Mouse (Mus musculus): ENCODE data around the gene Slc39a11. TPM values are rescaled to one million over a fixed set of nuclear protein-coding genes. Genes with fewer than 3 reads are reported as not detected.
"Not testable (repeated sequence)": the region's sequence is repeated elsewhere in the genome, so short reads cannot be mapped to it uniquely, and the experiment has no call there.

Slc39a11 gene
- polyA plus RNA-seq, 1 experiment from 2014 or later, result 17.8 TPM

- WGBS, result 57% methylated on average over 11 of the region's 11 CpGs
- no peaks in the 10 kb centered on the region for H3K9me3 ChIP-seq (ENCODE audit: control insufficient read depth, low read length)
- peak overlapping the region; percentile 42 for H3K27ac ChIP-seq (ENCODE audit: low read depth, low read length)
- no peaks in the 10 kb centered on the region for H3K27me3 ChIP-seq (ENCODE audit: control insufficient read depth, insufficient read depth, low read length)
- no peak overlapping the region for H3K4me2 ChIP-seq
- ATAC-seq (ENCODE audit: low FRiP score) (peak; percentile 57), DNase-seq (ENCODE audit: low spot score, missing footprints) (no peak)
- no peaks in the 10 kb centered on the region; the same call in 1 of the 2 replicates for H3K4me1 ChIP-seq (ENCODE audit: control insufficient read depth, insufficient read depth, low read length)
- H3K4me3 ChIP-seq (ENCODE audit: low read depth, low read length), result no peak overlapping the region
- H3K9ac ChIP-seq (ENCODE audit: low read length), result no peak overlapping the region
- no peaks in the 10 kb centered on the region for H3K36me3 ChIP-seq (ENCODE audit: control insufficient read depth, insufficient read depth, low read length)
These were observed 65.8 kb downstream of the Slc39a11 start for GRCm38 (mm10) chr11:113583879-113584661.

GRCm38 (mm10) chr11:113577221-113577620 is 72.7 kb downstream of the Slc39a11 start:
- H3K27ac ChIP-seq (ENCODE audit: low read depth, low read length), result no peak overlapping the region
- no peak overlapping the region for H3K4me2 ChIP-seq
- H3K4me1 ChIP-seq (ENCODE audit: control insufficient read depth, insufficient read depth, low read length), result no peaks in the 10 kb centered on the region; the same call in 1 of the 2 replicates
- no peak for DNase-seq (ENCODE audit: low spot score, missing footprints)
- no peak for ATAC-seq (ENCODE audit: low FRiP score)
- WGBS, result 82% methylated on average over 4 of the region's 4 CpGs
- H3K9ac ChIP-seq (ENCODE audit: low read length), result no peak overlapping the region
- no peaks in the 10 kb centered on the region for H3K9me3 ChIP-seq (ENCODE audit: control insufficient read depth, low read length)
- no peak overlapping the region for H3K4me3 ChIP-seq (ENCODE audit: low read depth, low read length)
- H3K27me3 ChIP-seq (ENCODE audit: control insufficient read depth, insufficient read depth, low read length), result no peaks in the 10 kb centered on the region
- H3K36me3 ChIP-seq (ENCODE audit: control insufficient read depth, insufficient read depth, low read length), result no peaks in the 10 kb centered on the region

DNA sequence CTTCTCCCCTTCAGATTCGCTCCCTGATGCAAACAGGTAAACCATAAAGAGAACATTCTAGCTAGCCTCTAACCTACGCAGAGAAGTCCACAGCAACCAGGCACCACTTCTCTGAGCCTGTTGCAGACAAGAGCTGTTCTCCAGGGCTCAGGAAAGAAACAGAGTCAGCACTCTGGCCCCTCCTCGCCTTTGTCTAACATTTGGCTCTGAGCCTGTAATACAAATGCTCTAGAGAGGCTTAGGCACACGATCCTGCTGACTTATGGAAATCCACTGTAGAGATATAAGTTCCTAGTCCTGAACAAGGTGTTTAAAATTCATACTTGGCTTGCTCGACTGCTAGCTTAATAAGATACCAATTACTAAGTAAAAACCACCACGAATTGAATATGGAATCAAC is 77.2 kb downstream of the Slc39a11 start:
- no peaks in the 10 kb centered on the region for H3K9me3 ChIP-seq (ENCODE audit: control insufficient read depth, low read length)
- H3K9ac ChIP-seq (ENCODE audit: low read length), result no peak overlapping the region
- H3K27ac ChIP-seq (ENCODE audit: low read depth, low read length), result no peak overlapping the region
- no peaks in the 10 kb centered on the region; the same call in 1 of the 2 replicates for H3K4me1 ChIP-seq (ENCODE audit: control insufficient read depth, insufficient read depth, low read length)
- DNase-seq (ENCODE audit: low spot score, missing footprints) (peak; percentile 67), ATAC-seq (ENCODE audit: low FRiP score) (no peak)
- H3K27me3 ChIP-seq (ENCODE audit: control insufficient read depth, insufficient read depth, low read length), result no peaks in the 10 kb centered on the region
- no peak overlapping the region for H3K4me2 ChIP-seq
- no peaks in the 10 kb centered on the region for H3K36me3 ChIP-seq (ENCODE audit: control insufficient read depth, insufficient read depth, low read length)
- 69% methylated on average over 6 of the region's 6 CpGs for WGBS
- no peak overlapping the region for H3K4me3 ChIP-seq (ENCODE audit: low read depth, low read length)

- Histone ChIP-seq H3K36me3 (ENCODE audit: control insufficient read depth, insufficient read depth, low read length) (no peaks in the 10 kb centered on the region), H3K4me1 (ENCODE audit: control insufficient read depth, insufficient read depth, low read length) (no peaks in the 10 kb centered on the region; the same call in 1 of the 2 replicates), H3K27ac (ENCODE audit: low read depth, low read length) (no peak overlapping the region), H3K9me3 (ENCODE audit: control insufficient read depth, low read length) (no peaks in the 10 kb centered on the region), H3K4me2 (no peak overlapping the region), H3K9ac (ENCODE audit: low read length) (no peak overlapping the region), H3K4me3 (ENCODE audit: low read depth, low read length) (no peak overlapping the region), H3K27me3 (ENCODE audit: control insufficient read depth, insufficient read depth, low read length) (no peaks in the 10 kb centered on the region)
- DNase-seq (ENCODE audit: low spot score, missing footprints), result no peak
- ATAC-seq (ENCODE audit: low FRiP score), result no peak
These were observed 78.3 kb downstream of the Slc39a11 start for GRCm38 (mm10) chr11:113571616-113572015.

GRCm38 (mm10) chr11:113568999-113569398 is 80.9 kb downstream of the Slc39a11 start:
- Histone ChIP-seq H3K27me3 (ENCODE audit: control insufficient read depth, insufficient read depth, low read length) (no peaks in the 10 kb centered on the region), H3K36me3 (ENCODE audit: control insufficient read depth, insufficient read depth, low read length) (no peaks in the 10 kb centered on the region), H3K9ac (ENCODE audit: low read length) (no peak overlapping the region), H3K27ac (ENCODE audit: low read depth, low read length) (no peak overlapping the region), H3K4me3 (ENCODE audit: low read depth, low read length) (no peak overlapping the region), H3K4me2 (no peak overlapping the region), H3K4me1 (ENCODE audit: control insufficient read depth, insufficient read depth, low read length) (peaks cover 5% of the 10 kb centered on the region; the same call in 1 of the 2 replicates), H3K9me3 (ENCODE audit: control insufficient read depth, low read length) (no peaks in the 10 kb centered on the region)
- DNase-seq (ENCODE audit: low spot score, missing footprints) (peak; percentile 10), ATAC-seq (ENCODE audit: low FRiP score) (no peak)
- WGBS, result 95% methylated on average over 1 of the region's 1 CpGs

GRCm38 (mm10) chr11:113567926-113568325 is 82.0 kb downstream of the Slc39a11 start:
- not testable (repeated sequence) for H3K9ac ChIP-seq (ENCODE audit: low read length); DNase-seq (ENCODE audit: low spot score, missing footprints); H3K4me2 ChIP-seq; H3K36me3 ChIP-seq (ENCODE audit: control insufficient read depth, insufficient read depth, low read length); H3K4me3 ChIP-seq (ENCODE audit: low read depth, low read length); ATAC-seq (ENCODE audit: low FRiP score); H3K4me1 ChIP-seq (ENCODE audit: control insufficient read depth, insufficient read depth, low read length); H3K27ac ChIP-seq (ENCODE audit: low read depth, low read length); H3K9me3 ChIP-seq (ENCODE audit: control insufficient read depth, low read length); H3K27me3 ChIP-seq (ENCODE audit: control insufficient read depth, insufficient read depth, low read length)
- 91% methylated on average over 2 of the region's 2 CpGs for WGBS

DNA sequence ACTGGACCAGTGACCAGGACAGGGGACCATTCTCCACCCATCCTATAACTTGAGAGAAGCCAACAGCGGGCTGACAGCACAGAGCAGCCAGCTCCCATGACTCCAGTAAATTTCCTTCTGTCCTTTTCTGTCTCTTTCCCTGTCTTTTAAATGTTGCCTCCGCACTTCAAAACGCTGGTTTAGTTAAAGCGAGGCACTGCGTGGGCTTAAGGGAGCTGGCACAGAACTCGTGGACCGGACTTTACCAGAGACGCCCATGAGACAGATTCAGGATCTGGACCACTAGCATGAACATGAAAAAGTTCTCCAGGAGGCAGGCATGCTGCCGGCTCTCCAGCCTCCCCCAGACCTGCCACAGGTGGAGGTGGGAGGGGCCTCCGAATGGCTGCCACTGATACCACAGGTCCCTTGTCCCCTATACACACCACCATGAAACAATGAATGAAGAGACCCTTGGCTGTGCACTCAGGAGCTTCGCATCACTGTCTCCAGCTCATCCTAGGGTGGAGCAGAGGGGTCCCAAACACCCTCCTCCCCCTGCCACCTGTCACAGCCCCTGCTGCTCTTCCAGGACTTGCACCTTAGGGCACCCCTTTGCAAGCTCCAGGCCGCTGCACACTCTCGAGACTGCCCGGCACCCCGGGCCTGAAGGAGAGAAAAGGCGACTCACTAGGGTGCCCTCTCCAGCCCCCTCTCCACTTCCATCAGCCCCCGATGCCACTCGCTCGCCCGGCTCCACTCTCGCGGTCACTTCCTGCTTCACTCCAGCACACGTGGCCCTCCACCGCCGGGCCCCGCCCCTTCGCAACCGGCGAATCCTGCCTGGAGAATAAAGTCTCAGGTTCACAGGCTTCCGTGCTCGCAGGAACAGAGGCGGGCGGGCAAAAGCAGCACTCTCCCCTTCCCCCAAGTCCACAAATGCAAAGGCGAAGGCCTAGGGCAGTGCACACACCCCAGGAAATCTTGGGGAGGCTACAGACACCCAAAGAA is 84.6 kb downstream of the Slc39a11 start:
- 9% methylated on average over 34 of the region's 34 CpGs for WGBS
- no peaks in the 10 kb centered on the region for H3K9me3 ChIP-seq (ENCODE audit: control insufficient read depth, low read length)
- H3K4me3 ChIP-seq (ENCODE audit: low read depth, low read length), result peak overlapping the region; percentile 49
- H3K9ac ChIP-seq (ENCODE audit: low read length), result peak overlapping the region; percentile 64
- 0 out of 2 replicates have a peak, but pooled peaks cover 5% of the 10 kb centered on the region for H3K4me1 ChIP-seq (ENCODE audit: control insufficient read depth, insufficient read depth, low read length)
- no peaks in the 10 kb centered on the region for H3K36me3 ChIP-seq (ENCODE audit: control insufficient read depth, insufficient read depth, low read length)
- H3K27ac ChIP-seq (ENCODE audit: low read depth, low read length), result no peak overlapping the region
- ATAC-seq (ENCODE audit: low FRiP score) (peak; percentile 91), DNase-seq (ENCODE audit: low spot score, missing footprints) (peak; percentile 98)
- no peaks in the 10 kb centered on the region for H3K27me3 ChIP-seq (ENCODE audit: control insufficient read depth, insufficient read depth, low read length)
- peak overlapping the region; percentile 86 for H3K4me2 ChIP-seq

DNA sequence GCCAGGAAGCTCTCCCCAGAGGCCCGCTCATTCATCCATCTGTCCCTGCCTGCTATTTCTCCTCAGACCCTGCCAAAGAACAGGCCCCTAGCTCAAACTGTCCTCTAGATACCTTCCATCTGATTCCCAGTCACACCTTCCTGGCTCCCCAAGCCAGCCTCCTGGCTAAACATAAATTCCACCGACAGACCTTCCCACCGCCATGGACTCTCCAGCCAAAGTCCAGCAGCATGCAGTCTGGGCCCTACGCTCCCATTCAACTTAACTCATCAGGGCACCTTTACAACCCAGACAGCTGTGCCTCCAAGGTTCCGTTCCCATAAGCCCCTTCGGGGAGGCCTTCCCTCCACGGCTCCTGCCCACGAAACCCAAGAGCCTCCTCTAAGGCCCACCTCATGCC is 87.6 kb downstream of the Slc39a11 start:
- WGBS, result 87% methylated on average over 8 of the region's 8 CpGs
- Histone ChIP-seq H3K4me3 (ENCODE audit: low read depth, low read length) (no peak overlapping the region), H3K4me2 (no peak overlapping the region), H3K9ac (ENCODE audit: low read length) (no peak overlapping the region), H3K36me3 (ENCODE audit: control insufficient read depth, insufficient read depth, low read length) (no peaks in the 10 kb centered on the region), H3K27ac (ENCODE audit: low read depth, low read length) (no peak overlapping the region), H3K27me3 (ENCODE audit: control insufficient read depth, insufficient read depth, low read length) (no peaks in the 10 kb centered on the region), H3K4me1 (ENCODE audit: control insufficient read depth, insufficient read depth, low read length) (0 out of 2 replicates have a peak, but pooled peaks cover 5% of the 10 kb centered on the region), H3K9me3 (ENCODE audit: control insufficient read depth, low read length) (no peaks in the 10 kb centered on the region)
- no peak for DNase-seq (ENCODE audit: low spot score, missing footprints)
- no peak for ATAC-seq (ENCODE audit: low FRiP score)

DNA sequence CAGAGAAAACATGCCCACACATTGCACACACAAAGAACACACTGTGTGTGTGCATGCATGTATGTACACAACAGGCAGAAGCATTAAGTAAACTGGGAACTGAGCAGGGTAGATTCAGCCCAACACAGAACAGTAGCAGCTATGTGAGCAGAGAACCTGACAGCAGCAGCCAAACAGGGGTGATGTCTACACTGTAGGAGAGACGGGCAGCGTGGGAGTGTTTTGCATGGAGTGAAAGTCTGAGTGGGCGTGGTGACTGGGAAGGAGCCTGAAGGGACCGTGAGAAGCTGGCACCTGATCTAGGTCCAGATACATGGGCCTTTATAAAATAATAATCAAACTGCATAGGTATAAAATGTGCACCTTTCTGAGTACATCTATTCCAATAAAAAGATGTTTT is 89.7 kb downstream of the Slc39a11 start:
- Histone ChIP-seq H3K27me3 (ENCODE audit: control insufficient read depth, insufficient read depth, low read length) (no peaks in the 10 kb centered on the region), H3K9ac (ENCODE audit: low read length) (no peak overlapping the region), H3K4me2 (no peak overlapping the region), H3K36me3 (ENCODE audit: control insufficient read depth, insufficient read depth, low read length) (no peaks in the 10 kb centered on the region), H3K9me3 (ENCODE audit: control insufficient read depth, low read length) (no peaks in the 10 kb centered on the region), H3K4me1 (ENCODE audit: control insufficient read depth, insufficient read depth, low read length) (0 out of 2 replicates have a peak, but pooled peaks cover 4% of the 10 kb centered on the region), H3K27ac (ENCODE audit: low read depth, low read length) (no peak overlapping the region), H3K4me3 (ENCODE audit: low read depth, low read length) (no peak overlapping the region)
- WGBS, result 86% methylated on average over 4 of the region's 4 CpGs
- ATAC-seq (ENCODE audit: low FRiP score) (no peak), DNase-seq (ENCODE audit: low spot score, missing footprints) (no peak)

All from midbrain, embryonic 11.5 days (tissue).